Mouse (Mus musculus) liver, postnatal 0 days (tissue): ENCODE measurements around the gene Paqr4. TPM values are rescaled to one million over a fixed set of nuclear protein-coding genes. Genes with fewer than 3 reads are reported as not detected.

Experiments used
- ATAC-seq: fragments of 200-750 bp; cut with Nextera tagmentation; 2 replicates; pipeline ENCODE4 v1.8.0; 2017; ENCODE audit warnings: mild to moderate bottlenecking, moderate library complexity
- DNase-seq: peaks from one replicate; pipeline ENCODE4 v3.0.0-alpha.2; 2016
- H3K27ac ChIP-seq: fragments of 300-500 bp; sonication (generic); 2 replicates; pipeline ENCODE4 v1.5.1; 2014; ENCODE audit warnings: antibody characterized with exemption, moderate library complexity, mild to moderate bottlenecking, low read depth
- H3K27me3 ChIP-seq: fragments of 300-500 bp; sonication (generic); 2 replicates; pipeline ENCODE4 v1.6.1; 2014; ENCODE audit warnings: low read length, control low read depth, mixed read lengths; ENCODE audit not compliant: insufficient read depth
- H3K36me3 ChIP-seq: fragments of 300-500 bp; sonication (generic); replicated peaks from 2 replicates; pipeline ENCODE4 v1.6.1; 2014; ENCODE audit warnings: mild to moderate bottlenecking, control low read depth, low read length, moderate library complexity, mixed read lengths; ENCODE audit not compliant: insufficient read depth
- H3K4me1 ChIP-seq: fragments of 300-500 bp; sonication (generic); 2 replicates; pipeline ENCODE4 v1.6.1; 2014; ENCODE audit warnings: antibody characterized with exemption, mild to moderate bottlenecking, control low read depth; ENCODE audit not compliant: insufficient read depth
- H3K4me2 ChIP-seq: fragments of 300-500 bp; sonication (generic); 2 replicates; pipeline ENCODE4 v1.6.1; 2014; ENCODE audit warnings: low read depth, mild to moderate bottlenecking, low read length, moderate library complexity, mixed read lengths
- H3K4me3 ChIP-seq: fragments of 300-500 bp; sonication (generic); 2 replicates; pipeline ENCODE4 v1.5.1; 2014; ENCODE audit warnings: low read depth, low read length
- H3K9ac ChIP-seq: fragments of 300-500 bp; sonication (generic); replicated peaks from 2 replicates; pipeline ENCODE4 v1.6.1; 2014; ENCODE audit warnings: mild to moderate bottlenecking, moderate library complexity
- H3K9me3 ChIP-seq: fragments of 300-500 bp; sonication (generic); 2 replicates; pipeline ENCODE4 v1.6.1; 2016; ENCODE audit warnings: mild to moderate bottlenecking, control low read depth, low read length, mixed read lengths
- CTCF ChIP-seq: sonication (generic); IDR thresholded peaks from 2 replicates; pipeline ENCODE4 v1.5.1; 2016; ENCODE audit warnings: antibody characterized with exemption, low read depth
- EP300 ChIP-seq: IDR thresholded peaks from 2 replicates; pipeline ENCODE4 v1.6.1; 2016; ENCODE audit warnings: antibody characterized with exemption, low read depth, mild to moderate bottlenecking
- WGBS: fragments of 180-500 bp; shearing (Covaris S2); extraction: QIAGEN DNeasy Blood & Tissue Kit; methylation state at CpG from one replicate; pipeline ENCODE4 v1.1.7; 2014; ENCODE audit not compliant: insufficient replicate concordance; 5-methylcytosine and 5-hydroxymethylcytosine counted together
- polyA plus RNA-seq: library from polyadenylated mRNA; unstranded; fragments of >200 nt; fragmentation: Nextera tagmentation; extraction: Ambion mirVana; gene quantifications from 2 replicates; pipeline ENCODE4 v1.2.1, GENCODE M21; 2015

Paqr4 gene
- polyA plus RNA-seq, 1 experiment from 2014 or later: 4.3 TPM

- no peaks in the 10 kb centered on the region for H3K9me3 ChIP-seq
- 53% methylated on average over 1 of the region's 1 CpGs for WGBS
- no peak for ATAC-seq
- H3K27me3 ChIP-seq: peaks cover 20% of the 10 kb centered on the region
- TF ChIP-seq CTCF (no peak), EP300 (no peak)
- H3K36me3 ChIP-seq: no peaks in the 10 kb centered on the region
- no peak overlapping the region for H3K27ac ChIP-seq
- no peak overlapping the region for H3K4me2 ChIP-seq
- H3K9ac ChIP-seq: no peak overlapping the region
- no peak overlapping the region for H3K4me3 ChIP-seq
- no peaks in the 10 kb centered on the region for H3K4me1 ChIP-seq
- DNase-seq: no peak
Measured at GRCm38 (mm10) chr17:23694491-23694890, 46.2 kb downstream of the Paqr4 start.

Other genes with a start within 250 kb of the Paqr4 start
- gene Zfp213, start 176.6 kb downstream of the Paqr4 start, polyA plus RNA-seq: 5.2 and 5.5 TPM in 2 replicates
- gene Zfp13, start 141.4 kb downstream of the Paqr4 start, polyA plus RNA-seq: 1.1 and 1.4 TPM in 2 replicates
- not detected in 2 replicates for gene Zscan10, start 140.0 kb downstream of the Paqr4 start, polyA plus RNA-seq
- 0.49 and 0.67 TPM in 2 replicates for gene Mmp25, start 95.6 kb downstream of the Paqr4 start, polyA plus RNA-seq
- 0.05 and 0.31 TPM in 2 replicates for gene Bicdl2, start 80.4 kb downstream of the Paqr4 start, polyA plus RNA-seq
- gene Hcfc1r1, start 67.3 kb downstream of the Paqr4 start, polyA plus RNA-seq: 26.6 and 28.6 TPM in 2 replicates
- gene Thoc6, start 67.0 kb downstream of the Paqr4 start, polyA plus RNA-seq: 8.5 and 10.3 TPM in 2 replicates
- 28.1 and 29.7 TPM in 2 replicates for gene Tnfrsf12a, start 63.4 kb downstream of the Paqr4 start, polyA plus RNA-seq
- 0.94 and 1.3 TPM in 2 replicates for gene Cldn6, start 61.6 kb downstream of the Paqr4 start, polyA plus RNA-seq
- 0.09 and 0.12 TPM in 2 replicates for gene Cldn9, start 56.8 kb downstream of the Paqr4 start, polyA plus RNA-seq
- not detected in 2 replicates for gene 1520401A03Rik, start 18.1 kb downstream of the Paqr4 start, polyA plus RNA-seq
- gene Pkmyt1, start 14.5 kb downstream of the Paqr4 start, polyA plus RNA-seq: 12.5 and 13.9 TPM in 2 replicates
- gene Kremen2, start 5.0 kb upstream of the Paqr4 start, polyA plus RNA-seq: not detected in 2 replicates
- 11.9 TPM in 2 replicates for gene Flywch1, start 30.7 kb upstream of the Paqr4 start, polyA plus RNA-seq
- gene Flywch2, start 45.2 kb upstream of the Paqr4 start, polyA plus RNA-seq: 2.3 and 2.4 TPM in 2 replicates
- gene Srrm2, start 49.7 kb upstream of the Paqr4 start, polyA plus RNA-seq: 132 and 137 TPM in 2 replicates
- 458 and 460 TPM in 2 replicates for gene Elob, start 88.3 kb upstream of the Paqr4 start, polyA plus RNA-seq
- not detected in 2 replicates for gene Prss33, start 95.2 kb upstream of the Paqr4 start, polyA plus RNA-seq
- not detected in 2 replicates for gene Prss32, start 103.0 kb upstream of the Paqr4 start, polyA plus RNA-seq
- 0.06 and 0.25 TPM in 2 replicates for gene Prss41, start 103.3 kb upstream of the Paqr4 start, polyA plus RNA-seq
- not detected in 2 replicates for gene Prss21, start 127.2 kb upstream of the Paqr4 start, polyA plus RNA-seq
- not detected in 2 replicates for gene Dcpp1, start 140.0 kb upstream of the Paqr4 start, polyA plus RNA-seq
- gene Dcpp2, start 140.0 kb upstream of the Paqr4 start, polyA plus RNA-seq: not detected in 2 replicates
- gene Dcpp3, start 176.6 kb upstream of the Paqr4 start, polyA plus RNA-seq: not detected in 2 replicates
- not detected in 2 replicates for gene Sbp, start 200.8 kb upstream of the Paqr4 start, polyA plus RNA-seq
- gene Sbpl, start 214.4 kb upstream of the Paqr4 start, polyA plus RNA-seq: not detected in 2 replicates
- gene Prss30, start 239.7 kb upstream of the Paqr4 start, polyA plus RNA-seq: 0.09 and 0.14 TPM in 2 replicates